Mouse (Mus musculus) thymus, postnatal 25 days (tissue): Measurements from ENCODE around the gene Tshr.

Source experiments
- DNase-seq: peaks from one replicate; pipeline ENCODE4 v3.0.0; 2022

Tshr gene

DNA sequence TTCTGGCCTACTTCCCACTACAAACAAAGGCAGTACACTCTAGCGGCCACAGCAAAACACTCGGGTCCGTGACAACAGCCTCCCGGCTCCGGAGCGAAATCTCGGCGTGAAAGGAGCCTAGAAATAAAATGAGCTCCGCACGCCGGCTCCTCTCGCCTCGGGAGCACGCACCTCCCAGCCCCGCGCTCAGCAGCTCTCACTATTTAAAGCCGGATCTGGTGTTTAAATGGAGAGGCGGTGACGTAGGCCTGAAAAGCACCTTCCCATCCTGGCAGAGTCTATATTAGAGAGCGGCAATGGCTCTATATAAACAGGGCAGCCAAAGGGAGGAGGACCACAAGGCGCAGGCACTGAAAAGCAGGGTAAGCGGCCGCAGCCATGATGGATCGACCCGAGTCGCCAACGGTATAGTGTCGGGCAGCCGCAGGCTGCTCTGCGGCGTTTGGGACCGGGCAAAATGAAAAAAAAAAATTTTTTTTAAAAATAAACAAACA lies 203.9 kb downstream of the Tshr start:
- DNase-seq: peak; percentile 91

DNA sequence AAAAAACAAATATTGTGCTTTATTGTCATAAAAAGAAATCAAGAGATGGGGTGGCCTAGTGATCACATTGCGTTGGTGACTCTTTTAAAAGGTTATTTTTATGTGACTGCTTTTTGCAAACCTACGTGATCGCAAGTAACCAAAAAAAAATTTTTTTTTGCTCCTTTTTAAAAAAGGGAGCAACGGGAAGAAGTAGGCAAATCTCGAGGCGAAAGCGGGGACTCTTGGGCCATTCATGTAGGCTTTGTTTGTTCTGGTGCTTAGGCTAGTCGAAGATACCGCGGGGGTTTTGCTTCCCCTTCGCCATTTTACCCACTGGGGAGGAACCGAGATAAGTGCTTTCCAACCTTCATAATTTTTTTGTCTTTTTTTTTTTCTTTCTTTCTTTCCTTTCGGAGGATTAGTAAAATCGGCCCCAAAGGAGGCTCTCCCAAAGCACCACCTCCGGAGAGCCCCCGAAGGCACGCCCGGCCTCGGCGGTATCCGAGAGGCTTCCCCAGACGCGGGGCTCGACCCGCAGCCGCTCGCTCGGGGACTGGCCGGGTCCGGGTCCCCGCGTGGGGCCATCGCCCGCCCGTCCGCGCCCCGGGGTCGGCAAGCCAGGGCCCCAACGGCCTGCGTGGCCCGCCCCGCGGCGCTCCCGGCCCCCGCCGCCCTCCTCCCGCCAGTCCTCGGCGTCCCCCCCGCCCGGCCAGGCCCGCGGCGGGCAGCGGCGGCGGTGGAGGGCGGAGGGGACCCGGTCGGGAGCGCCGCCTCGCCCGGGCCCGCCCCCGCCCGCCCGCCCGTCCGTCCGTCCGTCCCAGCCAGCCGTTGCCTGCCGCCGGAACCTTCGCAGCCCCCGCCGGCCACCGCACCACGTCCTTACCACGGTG lies 204.5 kb downstream of the Tshr start:
- peak; percentile 68 for DNase-seq

DNA sequence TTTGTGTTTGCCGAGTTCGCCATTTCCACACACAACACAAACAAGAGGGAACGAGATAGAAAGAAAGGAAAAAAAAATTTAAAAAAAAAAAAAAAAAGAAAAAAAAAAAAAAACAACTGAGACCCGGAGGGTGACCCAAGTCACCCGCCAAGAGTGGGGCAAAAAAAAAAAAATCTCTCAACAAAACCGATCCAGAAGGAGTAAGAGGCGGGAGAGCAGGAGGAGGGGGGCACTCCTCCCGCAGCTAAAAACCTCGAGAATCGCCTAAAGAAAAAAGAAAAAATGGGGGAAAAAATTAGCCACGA lies 205.1 kb downstream of the Tshr start:
- no peak for DNase-seq

DNA sequence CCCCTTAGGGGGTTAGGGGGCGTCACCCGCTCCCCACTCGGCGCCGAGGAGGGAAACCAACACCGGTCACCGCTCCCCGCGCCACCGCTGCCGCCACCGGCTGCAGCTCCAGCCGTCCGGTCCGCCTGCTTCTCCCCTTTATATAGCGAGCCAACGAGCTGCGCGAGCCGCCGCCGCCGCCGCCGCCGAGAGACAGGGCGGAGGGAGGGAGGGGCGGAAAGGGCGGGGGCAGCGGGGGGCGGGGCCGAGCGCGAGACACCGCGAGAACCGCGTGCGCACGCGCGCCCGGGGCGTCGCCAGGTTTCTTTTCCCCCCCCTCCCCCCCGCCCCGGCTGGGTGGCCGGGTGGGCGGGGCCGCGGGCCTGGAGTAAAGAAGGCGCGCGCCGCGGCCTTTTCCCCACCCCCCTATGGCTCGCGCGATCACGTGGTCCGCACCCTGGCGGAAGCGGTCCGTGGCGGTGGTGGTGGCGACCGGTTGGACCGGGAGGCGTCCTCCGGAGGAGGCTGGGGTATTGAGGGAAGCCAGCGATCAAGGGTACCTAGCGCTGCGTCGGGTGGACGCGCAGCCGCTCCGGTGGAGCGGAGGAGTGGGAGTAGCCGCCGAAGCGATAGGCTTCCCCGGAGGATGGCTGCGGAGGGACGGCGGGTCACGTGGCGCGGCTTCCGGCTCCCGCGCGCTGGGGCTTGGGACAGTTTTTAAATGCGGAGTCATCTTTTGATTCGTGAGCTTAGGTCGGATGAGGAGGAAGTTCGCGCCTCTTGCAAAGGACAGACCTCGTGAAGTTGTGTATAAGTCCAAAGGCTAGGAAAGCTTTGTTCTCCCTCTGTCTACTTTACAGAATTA lies 205.7 kb downstream of the Tshr start, which contains the start of gene Gtf2a1:
Gene Gtf2a1, minus strand, starts transcription at position 641 of the 844 bp plus-strand sequence.
- DNase-seq: peak; percentile 95

DNA sequence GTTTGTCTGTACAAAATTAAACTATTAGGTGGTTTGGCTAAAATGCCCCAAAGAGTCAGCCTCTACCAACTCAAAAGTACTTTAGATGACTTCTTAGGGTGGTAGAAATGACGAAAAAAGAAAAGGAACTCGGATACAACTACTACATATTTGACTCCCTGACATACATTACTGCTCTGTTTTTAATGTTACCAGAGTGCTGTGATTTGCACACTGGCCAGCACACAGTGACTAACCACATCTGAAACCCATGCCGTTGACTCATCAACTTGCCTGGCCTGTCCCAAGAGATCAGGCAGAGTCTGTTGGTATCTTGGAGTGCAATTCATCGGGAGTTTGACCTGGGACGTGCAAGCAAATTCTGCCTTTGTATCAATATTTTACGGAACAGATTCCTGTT lies 206.4 kb downstream of the Tshr start:
- peak; percentile 10 for DNase-seq

DNA sequence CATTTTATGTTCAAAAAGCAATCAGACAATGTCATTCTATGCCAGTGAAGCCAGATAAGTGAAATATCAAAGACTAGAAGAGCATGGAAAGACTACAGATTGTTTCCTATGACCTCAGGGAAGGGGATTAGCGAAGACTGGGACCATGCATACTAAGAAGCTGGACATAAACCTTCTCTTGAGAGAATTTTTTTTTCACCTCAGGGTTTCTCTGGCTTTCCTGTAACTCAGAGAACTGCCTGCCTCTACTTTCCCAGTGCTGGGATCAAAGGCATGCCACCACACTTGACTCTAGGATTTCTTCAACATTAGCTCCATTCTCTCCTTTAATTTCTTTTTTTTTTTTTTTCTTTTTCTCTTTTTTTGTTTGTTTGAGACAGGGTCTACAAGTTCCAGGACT lies 206.8 kb downstream of the Tshr start:
- no peak for DNase-seq

DNA sequence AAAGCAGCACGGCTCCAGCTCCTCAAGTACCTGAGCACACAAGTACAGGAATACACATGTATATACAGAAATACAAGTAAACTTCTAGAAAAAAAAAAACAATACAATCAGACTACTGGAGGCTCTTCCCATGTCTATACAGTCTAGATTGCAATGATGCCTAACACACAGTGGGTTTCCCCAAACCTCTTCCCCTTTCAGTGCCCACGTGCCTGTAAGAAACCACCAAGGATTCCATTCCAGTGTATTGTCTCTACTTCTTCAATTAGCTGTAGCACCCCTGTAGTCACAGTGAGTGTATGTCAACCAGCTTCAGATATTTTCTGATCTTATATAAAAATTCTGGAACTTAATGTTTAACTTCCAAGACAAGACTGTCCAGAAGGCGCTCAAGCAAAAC lies 207.8 kb downstream of the Tshr start:
- DNase-seq: no peak
